Mouse (Mus musculus) midbrain, embryonic 14.5 days (tissue): Measurements from ENCODE around the gene Kif26a. TPM values are rescaled to one million over a fixed set of nuclear protein-coding genes. Genes with fewer than 3 reads are reported as not detected.
A peak's percentile ranks its signal among the peaks of the same experiment; 100 is the strongest.

ENCODE experiments used
- ATAC-seq: fragments of 200-750 bp; cut with Nextera tagmentation; 2 replicates; pipeline ENCODE4 v1.8.0; 2017; ENCODE audit warnings: moderate number of reproducible peaks, moderate library complexity; ENCODE audit not compliant: low FRiP score, low TSS enrichment
- DNase-seq: peaks from one replicate; pipeline ENCODE4 v3.0.0-alpha.2; 2015
- H3K27ac ChIP-seq: fragments of 300-500 bp; sonication (generic); replicated peaks from 2 replicates; pipeline ENCODE4 v1.5.1; 2014; ENCODE audit warnings: mild to moderate bottlenecking, low read depth, low read length, moderate library complexity
- H3K27me3 ChIP-seq: fragments of 300-500 bp; sonication (generic); 2 replicates; pipeline ENCODE4 v1.6.1; 2014; ENCODE audit warnings: low read length, control low read depth, mixed read lengths; ENCODE audit not compliant: control insufficient read depth, insufficient read depth
- H3K36me3 ChIP-seq: fragments of 300-500 bp; sonication (generic); 2 replicates; pipeline ENCODE4 v1.6.1; 2014; ENCODE audit warnings: low read length, control low read depth; ENCODE audit not compliant: control insufficient read depth, insufficient read depth
- H3K4me1 ChIP-seq: fragments of 300-500 bp; sonication (generic); 2 replicates; pipeline ENCODE4 v1.6.1; 2014; ENCODE audit warnings: mild to moderate bottlenecking, antibody characterized with exemption, low read length, control low read depth; ENCODE audit not compliant: control insufficient read depth, insufficient read depth
- H3K4me2 ChIP-seq: fragments of 300-500 bp; sonication (generic); 2 replicates; pipeline ENCODE4 v1.6.1; 2014; ENCODE audit warnings: mild to moderate bottlenecking, low read length, moderate library complexity
- H3K4me3 ChIP-seq: fragments of 300-500 bp; sonication (generic); replicated peaks from 2 replicates; pipeline ENCODE4 v1.5.1; 2014; ENCODE audit warnings: low read depth, low read length
- H3K9ac ChIP-seq: fragments of 300-500 bp; sonication (generic); replicated peaks from 2 replicates; pipeline ENCODE4 v1.6.1; 2014; ENCODE audit warnings: mild to moderate bottlenecking, low read length, moderate library complexity
- H3K9me3 ChIP-seq: fragments of 300-500 bp; sonication (generic); 2 replicates; pipeline ENCODE4 v1.6.1; 2016; ENCODE audit warnings: low read length, control low read depth, mixed read lengths; ENCODE audit not compliant: control insufficient read depth
- WGBS: fragments of 180-500 bp; shearing (Covaris S2); extraction: QIAGEN DNeasy Blood & Tissue Kit; methylation state at CpG from one replicate; pipeline ENCODE4 v1.1.7; 2014; 5-methylcytosine and 5-hydroxymethylcytosine counted together
- polyA plus RNA-seq: library from polyadenylated mRNA; unstranded; fragments of >200 nt; fragmentation: Nextera tagmentation; extraction: Ambion mirVana; gene quantifications from 2 replicates; pipeline ENCODE4 v1.2.1, GENCODE M21; 2014

The Kif26a gene
- polyA plus RNA-seq, result 6.2 and 7.2 TPM in 2 replicates

DNA sequence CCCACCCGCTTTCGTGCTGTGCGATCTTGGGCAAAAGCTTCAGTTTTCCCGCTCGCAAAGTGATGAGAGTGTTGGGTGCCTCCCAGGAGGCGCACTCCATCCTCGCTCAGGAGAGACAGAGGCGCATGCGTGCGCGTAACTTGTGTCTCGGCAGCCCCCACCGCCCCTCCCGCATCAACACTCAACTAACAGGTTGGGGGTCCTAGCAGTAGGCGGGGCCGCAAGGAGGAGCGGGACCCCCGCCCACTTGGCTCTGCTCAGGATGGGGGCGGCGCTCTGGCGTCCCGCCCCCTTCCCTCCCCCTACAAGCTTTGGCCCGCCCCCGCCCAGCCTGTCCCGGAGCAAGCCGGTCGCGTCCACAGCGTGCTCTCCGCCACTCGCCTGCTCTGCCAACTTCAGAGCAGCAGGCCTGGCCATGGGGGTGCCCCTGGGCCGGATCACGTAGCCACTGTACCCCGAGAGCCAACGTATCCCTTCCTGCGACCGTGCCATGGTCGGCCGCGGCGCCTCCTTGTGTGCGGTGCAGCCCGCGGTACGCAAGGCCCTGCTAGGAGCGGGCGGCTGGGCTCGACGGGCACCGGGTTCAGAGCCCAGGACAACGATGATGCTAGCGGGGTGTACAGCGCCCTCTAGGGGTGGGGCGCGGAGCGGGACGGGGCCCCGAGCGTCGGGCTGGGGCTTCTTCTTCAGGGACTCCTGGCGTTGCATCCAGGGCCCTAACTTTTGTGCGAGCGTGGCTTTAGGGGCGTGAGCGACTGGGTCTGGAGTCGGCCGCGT lies at the start of gene Kif26a:
Gene Kif26a (plus strand): TSS at position 334 of the 777 bp plus-strand sequence.
- Histone ChIP-seq H3K27ac (peak within 1 kb of the TSS; percentile 72), H3K9me3 (no peaks in the 10 kb centered on the region), H3K4me2 (peak within 1 kb of the TSS; percentile 85), H3K4me3 (peak within 1 kb of the TSS; percentile 57), H3K27me3 (peaks cover 32% of the 10 kb centered on the region), H3K36me3 (no peaks in the 10 kb centered on the region), H3K9ac (peak within 1 kb of the TSS; percentile 73), H3K4me1 (peaks cover 47% of the 10 kb centered on the region)
- ATAC-seq (peak; percentile 58), DNase-seq (peak; percentile 82)
- WGBS, result under 1% methylated on average over 66 of the region's 68 CpGs

- ATAC-seq (no peak), DNase-seq (no peak)
- H3K4me3 ChIP-seq, result no peak overlapping the region
- H3K9me3 ChIP-seq, result no peaks in the 10 kb centered on the region
- H3K4me2 ChIP-seq, result no peak overlapping the region
- H3K9ac ChIP-seq, result no peak overlapping the region
- no peaks in the 10 kb centered on the region for H3K27me3 ChIP-seq
- 84% methylated on average over 8 of the region's 8 CpGs for WGBS
- H3K4me1 ChIP-seq, result no peaks in the 10 kb centered on the region
- H3K36me3 ChIP-seq, result no peaks in the 10 kb centered on the region
- H3K27ac ChIP-seq, result no peak overlapping the region
Observed at GRCm38 (mm10) chr12:112096733-112097117, 49.3 kb upstream of the Kif26a start.

DNA sequence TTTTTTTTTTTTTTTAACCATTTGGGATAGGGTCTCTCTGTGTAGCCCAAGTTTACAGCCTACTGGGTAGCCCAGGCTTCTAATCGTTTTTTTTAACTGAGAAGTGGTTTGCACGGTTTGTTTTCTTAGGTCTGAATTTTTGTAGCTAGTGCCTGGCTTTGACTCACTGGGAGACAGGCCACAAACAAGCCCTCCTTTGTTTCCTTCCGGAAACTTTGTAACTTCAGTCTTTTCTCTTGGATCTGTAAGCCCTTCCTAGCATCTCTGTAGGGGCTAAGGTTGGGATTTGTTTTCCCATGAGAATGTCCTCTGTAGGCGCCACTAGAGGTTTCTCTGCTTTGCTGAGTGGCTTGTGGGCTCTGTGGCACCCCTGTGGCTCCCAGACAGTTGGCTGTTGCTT lies 45.9 kb upstream of the Kif26a start:
- H3K27me3 ChIP-seq, result no peaks in the 10 kb centered on the region
- no peak overlapping the region for H3K9ac ChIP-seq
- DNase-seq (no peak), ATAC-seq (no peak)
- H3K27ac ChIP-seq, result no peak overlapping the region
- no peaks in the 10 kb centered on the region for H3K9me3 ChIP-seq
- H3K36me3 ChIP-seq, result no peaks in the 10 kb centered on the region
- H3K4me2 ChIP-seq, result no peak overlapping the region
- WGBS, result 54% methylated on average over 4 of the region's 4 CpGs
- H3K4me1 ChIP-seq, result no peaks in the 10 kb centered on the region
- H3K4me3 ChIP-seq, result no peak overlapping the region

GRCm38 (mm10) chr12:112101045-112101444 lies 45.0 kb upstream of the Kif26a start:
- ATAC-seq, result no peak
- no peak overlapping the region for H3K4me3 ChIP-seq
- no peak overlapping the region for H3K4me2 ChIP-seq

GRCm38 (mm10) chr12:112103179-112103578 lies 42.8 kb upstream of the Kif26a start:
- H3K36me3 ChIP-seq, result no peaks in the 10 kb centered on the region
- H3K9ac ChIP-seq, result no peak overlapping the region
- no peak overlapping the region for H3K4me2 ChIP-seq
- DNase-seq, result no peak
- H3K4me3 ChIP-seq, result no peak overlapping the region
- WGBS, result 88% methylated on average over 5 of the region's 5 CpGs
- no peaks in the 10 kb centered on the region for H3K4me1 ChIP-seq
- no peak overlapping the region for H3K27ac ChIP-seq
- H3K27me3 ChIP-seq, result no peaks in the 10 kb centered on the region; the same call in 1 of the 2 replicates
- no peaks in the 10 kb centered on the region for H3K9me3 ChIP-seq
- ATAC-seq, result no peak

More at GRCm38 (mm10) chr12:112101045-112101444, 45.0 kb upstream of the Kif26a start:
- no peaks in the 10 kb centered on the region for H3K9me3 ChIP-seq
- H3K4me1 ChIP-seq, result no peaks in the 10 kb centered on the region
- H3K27ac ChIP-seq, result no peak overlapping the region
- 68% methylated on average over 4 of the region's 4 CpGs for WGBS
- no peak for DNase-seq
- no peaks in the 10 kb centered on the region for H3K27me3 ChIP-seq
- no peak overlapping the region for H3K9ac ChIP-seq
- H3K36me3 ChIP-seq, result no peaks in the 10 kb centered on the region

DNA sequence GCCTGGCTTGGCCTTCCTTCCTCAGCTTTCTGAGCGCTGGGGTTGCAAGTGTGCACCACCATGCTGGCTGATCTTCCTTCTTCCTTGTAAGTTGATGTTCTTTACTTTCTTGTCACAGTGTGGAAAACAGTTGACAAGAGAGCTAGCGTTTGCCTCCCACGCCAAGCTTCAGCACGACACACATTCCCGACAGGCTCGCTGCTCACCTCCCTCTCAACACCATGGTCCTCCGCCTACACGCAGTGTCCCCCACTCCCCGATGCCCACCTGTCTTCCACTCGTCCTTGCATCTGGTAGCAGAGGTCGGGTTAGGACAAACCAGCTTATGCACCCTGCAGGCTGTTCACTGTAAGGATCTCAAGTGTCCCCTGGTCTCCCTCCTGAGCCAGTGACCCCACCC lies 41.1 kb upstream of the Kif26a start:
- no peak overlapping the region for H3K9ac ChIP-seq
- H3K9me3 ChIP-seq, result no peaks in the 10 kb centered on the region
- H3K27ac ChIP-seq, result no peak overlapping the region
- H3K4me1 ChIP-seq, result no peaks in the 10 kb centered on the region
- H3K27me3 ChIP-seq, result no peaks in the 10 kb centered on the region; the same call in 1 of the 2 replicates
- ATAC-seq, result no peak
- H3K4me3 ChIP-seq, result no peak overlapping the region
- no peak overlapping the region for H3K4me2 ChIP-seq
- WGBS, result 90% methylated on average over 11 of the region's 11 CpGs
- no peak for DNase-seq
- no peaks in the 10 kb centered on the region for H3K36me3 ChIP-seq

GRCm38 (mm10) chr12:112106541-112106971 lies 39.5 kb upstream of the Kif26a start, which contains the start of gene Aspg:
Gene Aspg, plus strand, starts transcription at chr12:112106679.
- ATAC-seq (no peak), DNase-seq (no peak)
- Histone ChIP-seq H3K4me2 (no peak within 1 kb of the TSS), H3K36me3 (no peaks in the 10 kb centered on the region), H3K9ac (no peak within 1 kb of the TSS), H3K9me3 (no peaks in the 10 kb centered on the region), H3K4me3 (no peak within 1 kb of the TSS), H3K4me1 (no peaks in the 10 kb centered on the region), H3K27ac (no peak within 1 kb of the TSS), H3K27me3 (no peaks in the 10 kb centered on the region; the same call in 1 of the 2 replicates)
- 4% methylated on average over 14 of the region's 14 CpGs for WGBS

DNA sequence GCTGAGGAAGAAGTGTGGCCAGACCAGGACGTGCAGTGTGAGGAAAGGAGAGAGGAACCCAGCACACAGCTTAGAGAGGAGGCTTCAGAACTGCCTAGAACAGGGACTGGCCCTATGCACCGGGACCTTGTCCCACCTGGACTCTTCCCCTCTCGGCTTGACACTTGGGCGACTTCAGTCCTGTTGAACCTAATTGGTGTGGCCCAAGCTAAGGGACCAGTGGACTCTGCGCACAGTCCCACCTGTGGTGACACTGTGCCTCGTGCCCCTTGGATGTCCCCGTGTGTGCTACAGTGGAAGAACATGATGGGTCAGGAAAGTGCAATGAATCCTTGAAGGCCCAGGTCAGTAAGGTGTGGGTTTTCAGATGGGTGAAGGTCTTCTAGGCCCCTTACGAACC lies 38.3 kb upstream of the Kif26a start:
- Histone ChIP-seq H3K27me3 (no peaks in the 10 kb centered on the region; the same call in 1 of the 2 replicates), H3K4me3 (no peak overlapping the region), H3K4me1 (no peaks in the 10 kb centered on the region), H3K36me3 (no peaks in the 10 kb centered on the region), H3K9me3 (no peaks in the 10 kb centered on the region), H3K9ac (no peak overlapping the region), H3K4me2 (no peak overlapping the region), H3K27ac (no peak overlapping the region)
- WGBS, result 91% methylated on average over 8 of the region's 8 CpGs
- ATAC-seq, result no peak
- no peak for DNase-seq
